Mouse (Mus musculus): ENCODE measurements around the gene Gm3159. TPM values are rescaled to one million over a fixed set of nuclear protein-coding genes. Genes with fewer than 3 reads are reported as not detected.
"Not testable (repeated sequence)": the region's sequence is repeated elsewhere in the genome, so short reads cannot be mapped to it uniquely, and the experiment has no call there.

The Gm3159 gene
- polyA plus RNA-seq (2014; fragmentation: Nextera tagmentation; extraction: Ambion mirVana) = not detected in 2 replicates

GRCm38 (mm10) chr14:4397226-4397625 is at the start of gene Gm3159:
TSS of gene Gm3159 (plus strand) at chr14:4397526.
- not testable (repeated sequence) for H3K4me3 ChIP-seq (ENCODE audit: low read depth, low read length); H3K9ac ChIP-seq (ENCODE audit: low read length); H3K36me3 ChIP-seq (ENCODE audit: control insufficient read depth, insufficient read depth, low read length); H3K27ac ChIP-seq (ENCODE audit: low read depth, low read length); H3K4me2 ChIP-seq (ENCODE audit: low read depth, low read length, severe bottlenecking); H3K4me1 ChIP-seq (replicated peaks; ENCODE audit: control insufficient read depth, insufficient read depth, low read length); H3K9me3 ChIP-seq (ENCODE audit: control insufficient read depth, low read length); ATAC-seq (replicated peaks; ENCODE audit: low FRiP score); DNase-seq (ENCODE audit: low spot score); H3K27me3 ChIP-seq (ENCODE audit: control insufficient read depth, insufficient read depth, low read length)
- WGBS = no CpG with 5 or more reads among the region's 3 CpGs

- not testable (repeated sequence) for H3K4me3 ChIP-seq (ENCODE audit: low read depth, low read length); H3K36me3 ChIP-seq (ENCODE audit: control insufficient read depth, insufficient read depth, low read length); H3K27ac ChIP-seq (ENCODE audit: low read depth, low read length); H3K27me3 ChIP-seq (ENCODE audit: control insufficient read depth, insufficient read depth, low read length); H3K9ac ChIP-seq (ENCODE audit: low read length); DNase-seq (ENCODE audit: low spot score); ATAC-seq (replicated peaks; ENCODE audit: low FRiP score); H3K4me2 ChIP-seq (ENCODE audit: low read depth, low read length, severe bottlenecking); H3K9me3 ChIP-seq (ENCODE audit: control insufficient read depth, low read length); H3K4me1 ChIP-seq (replicated peaks; ENCODE audit: control insufficient read depth, insufficient read depth, low read length)
- 86% methylated on average over 3 of the region's 3 CpGs for WGBS
Measured at GRCm38 (mm10) chr14:4368991-4369390, 28.3 kb upstream of the Gm3159 start.

GRCm38 (mm10) chr14:4369691-4370090 is 27.6 kb upstream of the Gm3159 start:
- H3K4me1 ChIP-seq (replicated peaks; ENCODE audit: control insufficient read depth, insufficient read depth, low read length); H3K27ac ChIP-seq (ENCODE audit: low read depth, low read length); H3K9ac ChIP-seq (ENCODE audit: low read length); H3K4me2 ChIP-seq (ENCODE audit: low read depth, low read length, severe bottlenecking); H3K4me3 ChIP-seq (ENCODE audit: low read depth, low read length); DNase-seq (ENCODE audit: low spot score); H3K9me3 ChIP-seq (ENCODE audit: control insufficient read depth, low read length); H3K27me3 ChIP-seq (ENCODE audit: control insufficient read depth, insufficient read depth, low read length); ATAC-seq (replicated peaks; ENCODE audit: low FRiP score); H3K36me3 ChIP-seq (ENCODE audit: control insufficient read depth, insufficient read depth, low read length): not testable (repeated sequence)
- WGBS = 71% methylated on average over 3 of the region's 3 CpGs

GRCm38 (mm10) chr14:4377871-4378270 is 19.5 kb upstream of the Gm3159 start:
- not testable (repeated sequence) for H3K9me3 ChIP-seq (ENCODE audit: control insufficient read depth, low read length); ATAC-seq (replicated peaks; ENCODE audit: low FRiP score); H3K4me1 ChIP-seq (replicated peaks; ENCODE audit: control insufficient read depth, insufficient read depth, low read length); H3K36me3 ChIP-seq (ENCODE audit: control insufficient read depth, insufficient read depth, low read length); H3K9ac ChIP-seq (ENCODE audit: low read length); H3K27me3 ChIP-seq (ENCODE audit: control insufficient read depth, insufficient read depth, low read length); H3K27ac ChIP-seq (ENCODE audit: low read depth, low read length); H3K4me3 ChIP-seq (ENCODE audit: low read depth, low read length); H3K4me2 ChIP-seq (ENCODE audit: low read depth, low read length, severe bottlenecking); DNase-seq (ENCODE audit: low spot score)

GRCm38 (mm10) chr14:4385606-4386005 is 11.7 kb upstream of the Gm3159 start:
- not testable (repeated sequence) for DNase-seq (ENCODE audit: low spot score); H3K9me3 ChIP-seq (ENCODE audit: control insufficient read depth, low read length); H3K36me3 ChIP-seq (ENCODE audit: control insufficient read depth, insufficient read depth, low read length); H3K9ac ChIP-seq (ENCODE audit: low read length); ATAC-seq (replicated peaks; ENCODE audit: low FRiP score); H3K4me3 ChIP-seq (ENCODE audit: low read depth, low read length); H3K27me3 ChIP-seq (ENCODE audit: control insufficient read depth, insufficient read depth, low read length); H3K4me2 ChIP-seq (ENCODE audit: low read depth, low read length, severe bottlenecking); H3K27ac ChIP-seq (ENCODE audit: low read depth, low read length); H3K4me1 ChIP-seq (replicated peaks; ENCODE audit: control insufficient read depth, insufficient read depth, low read length)

GRCm38 (mm10) chr14:4392841-4393530 is 4.3 kb upstream of the Gm3159 start:
- H3K9me3 ChIP-seq (ENCODE audit: control insufficient read depth, low read length); H3K27ac ChIP-seq (ENCODE audit: low read depth, low read length); ATAC-seq (replicated peaks; ENCODE audit: low FRiP score); H3K4me3 ChIP-seq (ENCODE audit: low read depth, low read length); DNase-seq (ENCODE audit: low spot score); H3K36me3 ChIP-seq (ENCODE audit: control insufficient read depth, insufficient read depth, low read length); H3K9ac ChIP-seq (ENCODE audit: low read length); H3K4me1 ChIP-seq (replicated peaks; ENCODE audit: control insufficient read depth, insufficient read depth, low read length); H3K27me3 ChIP-seq (ENCODE audit: control insufficient read depth, insufficient read depth, low read length); H3K4me2 ChIP-seq (ENCODE audit: low read depth, low read length, severe bottlenecking): not testable (repeated sequence)
- WGBS = 100% methylated on average over 2 of the region's 6 CpGs

- DNase-seq (ENCODE audit: low spot score); H3K4me3 ChIP-seq (ENCODE audit: low read depth, low read length); H3K4me2 ChIP-seq (ENCODE audit: low read depth, low read length, severe bottlenecking); H3K36me3 ChIP-seq (ENCODE audit: control insufficient read depth, insufficient read depth, low read length); H3K27me3 ChIP-seq (ENCODE audit: control insufficient read depth, insufficient read depth, low read length); ATAC-seq (replicated peaks; ENCODE audit: low FRiP score); H3K9me3 ChIP-seq (ENCODE audit: control insufficient read depth, low read length); H3K27ac ChIP-seq (ENCODE audit: low read depth, low read length); H3K4me1 ChIP-seq (replicated peaks; ENCODE audit: control insufficient read depth, insufficient read depth, low read length); H3K9ac ChIP-seq (ENCODE audit: low read length): not testable (repeated sequence)
Measured at GRCm38 (mm10) chr14:4398624-4399023, 1.3 kb downstream of the Gm3159 start.

GRCm38 (mm10) chr14:4400115-4400789 is 2.9 kb downstream of the Gm3159 start:
- DNase-seq (ENCODE audit: low spot score); ATAC-seq (replicated peaks; ENCODE audit: low FRiP score); H3K27ac ChIP-seq (ENCODE audit: low read depth, low read length); H3K4me2 ChIP-seq (ENCODE audit: low read depth, low read length, severe bottlenecking); H3K4me3 ChIP-seq (ENCODE audit: low read depth, low read length); H3K27me3 ChIP-seq (ENCODE audit: control insufficient read depth, insufficient read depth, low read length); H3K9ac ChIP-seq (ENCODE audit: low read length); H3K4me1 ChIP-seq (replicated peaks; ENCODE audit: control insufficient read depth, insufficient read depth, low read length); H3K9me3 ChIP-seq (ENCODE audit: control insufficient read depth, low read length); H3K36me3 ChIP-seq (ENCODE audit: control insufficient read depth, insufficient read depth, low read length): not testable (repeated sequence)
- 95% methylated on average over 5 of the region's 5 CpGs for WGBS

GRCm38 (mm10) chr14:4401245-4401644 is 3.9 kb downstream of the Gm3159 start:
- H3K27me3 ChIP-seq (ENCODE audit: control insufficient read depth, insufficient read depth, low read length); H3K27ac ChIP-seq (ENCODE audit: low read depth, low read length); ATAC-seq (replicated peaks; ENCODE audit: low FRiP score); H3K4me1 ChIP-seq (replicated peaks; ENCODE audit: control insufficient read depth, insufficient read depth, low read length); H3K4me3 ChIP-seq (ENCODE audit: low read depth, low read length); H3K4me2 ChIP-seq (ENCODE audit: low read depth, low read length, severe bottlenecking); H3K9me3 ChIP-seq (ENCODE audit: control insufficient read depth, low read length); H3K9ac ChIP-seq (ENCODE audit: low read length); DNase-seq (ENCODE audit: low spot score); H3K36me3 ChIP-seq (ENCODE audit: control insufficient read depth, insufficient read depth, low read length): not testable (repeated sequence)
- WGBS = 84% methylated on average over 5 of the region's 5 CpGs
